Mouse (Mus musculus): ENCODE data around the gene Ccdc182. TPM values are rescaled to one million over a fixed set of nuclear protein-coding genes. Genes with fewer than 3 reads are reported as not detected.
A peak's percentile ranks its signal among the peaks of the same experiment; 100 is the strongest.

Ccdc182 gene
- total RNA-seq, 1 experiment from 2014 or later, result not detected

GRCm38 (mm10) chr11:88309059-88309700 lies 15.3 kb downstream of the Ccdc182 start:
- ATAC-seq (replicated peaks in 1 of 2; ENCODE audit: insufficient read depth in 1 of 2, low FRiP score in 2 of 2, low TSS enrichment in 1 of 2, low read depth in 1 of 2, poor library complexity in 2 of 2, severe bottlenecking in 2 of 2), result no peak

- no peak for ATAC-seq (replicated peaks in 1 of 2; ENCODE audit: insufficient read depth in 1 of 2, low FRiP score in 2 of 2, low TSS enrichment in 1 of 2, low read depth in 1 of 2, poor library complexity in 2 of 2, severe bottlenecking in 2 of 2)
These were observed 16.9 kb downstream of the Ccdc182 start for GRCm38 (mm10) chr11:88310773-88311172.

GRCm38 (mm10) chr11:88311606-88312005 lies 17.7 kb downstream of the Ccdc182 start:
- no peak for ATAC-seq (replicated peaks in 1 of 2; ENCODE audit: insufficient read depth in 1 of 2, low FRiP score in 2 of 2, low TSS enrichment in 1 of 2, low read depth in 1 of 2, poor library complexity in 2 of 2, severe bottlenecking in 2 of 2)

- ATAC-seq (replicated peaks in 1 of 2; ENCODE audit: insufficient read depth in 1 of 2, low FRiP score in 2 of 2, low TSS enrichment in 1 of 2, low read depth in 1 of 2, poor library complexity in 2 of 2, severe bottlenecking in 2 of 2), result 0 out of 4 replicates have a peak, but pooled peaks of 1 of the 2 experiments have one; percentile 31
These were observed 19.7 kb downstream of the Ccdc182 start for GRCm38 (mm10) chr11:88313512-88313911.

GRCm38 (mm10) chr11:88314471-88314870 lies 20.6 kb downstream of the Ccdc182 start:
- no peak for ATAC-seq (replicated peaks in 1 of 2; ENCODE audit: insufficient read depth in 1 of 2, low FRiP score in 2 of 2, low TSS enrichment in 1 of 2, low read depth in 1 of 2, poor library complexity in 2 of 2, severe bottlenecking in 2 of 2)

GRCm38 (mm10) chr11:88315393-88315792 lies 21.5 kb downstream of the Ccdc182 start:
- ATAC-seq (replicated peaks in 1 of 2; ENCODE audit: insufficient read depth in 1 of 2, low FRiP score in 2 of 2, low TSS enrichment in 1 of 2, low read depth in 1 of 2, poor library complexity in 2 of 2, severe bottlenecking in 2 of 2), result no peak

- ATAC-seq (replicated peaks in 1 of 2; ENCODE audit: insufficient read depth in 1 of 2, low FRiP score in 2 of 2, low TSS enrichment in 1 of 2, low read depth in 1 of 2, poor library complexity in 2 of 2, severe bottlenecking in 2 of 2), result no peak
These were observed 25.0 kb downstream of the Ccdc182 start for GRCm38 (mm10) chr11:88318850-88319249.

GRCm38 (mm10) chr11:88327016-88327415 lies 33.2 kb downstream of the Ccdc182 start:
- no peak for ATAC-seq (replicated peaks in 1 of 2; ENCODE audit: insufficient read depth in 1 of 2, low FRiP score in 2 of 2, low TSS enrichment in 1 of 2, low read depth in 1 of 2, poor library complexity in 2 of 2, severe bottlenecking in 2 of 2)

- no peak for ATAC-seq (replicated peaks in 1 of 2; ENCODE audit: insufficient read depth in 1 of 2, low FRiP score in 2 of 2, low TSS enrichment in 1 of 2, low read depth in 1 of 2, poor library complexity in 2 of 2, severe bottlenecking in 2 of 2)
These were observed 35.1 kb downstream of the Ccdc182 start for GRCm38 (mm10) chr11:88328813-88329595.

GRCm38 (mm10) chr11:88330799-88331198 lies 36.9 kb downstream of the Ccdc182 start:
- ATAC-seq (replicated peaks in 1 of 2; ENCODE audit: insufficient read depth in 1 of 2, low FRiP score in 2 of 2, low TSS enrichment in 1 of 2, low read depth in 1 of 2, poor library complexity in 2 of 2, severe bottlenecking in 2 of 2), result no peak

- ATAC-seq (replicated peaks in 1 of 2; ENCODE audit: insufficient read depth in 1 of 2, low FRiP score in 2 of 2, low TSS enrichment in 1 of 2, low read depth in 1 of 2, poor library complexity in 2 of 2, severe bottlenecking in 2 of 2), result no peak
These were observed 37.9 kb downstream of the Ccdc182 start for GRCm38 (mm10) chr11:88331722-88332121.

GRCm38 (mm10) chr11:88332309-88332934 lies 38.6 kb downstream of the Ccdc182 start:
- ATAC-seq (replicated peaks in 1 of 2; ENCODE audit: insufficient read depth in 1 of 2, low FRiP score in 2 of 2, low TSS enrichment in 1 of 2, low read depth in 1 of 2, poor library complexity in 2 of 2, severe bottlenecking in 2 of 2), result no peak

- ATAC-seq (replicated peaks in 1 of 2; ENCODE audit: insufficient read depth in 1 of 2, low FRiP score in 2 of 2, low TSS enrichment in 1 of 2, low read depth in 1 of 2, poor library complexity in 2 of 2, severe bottlenecking in 2 of 2), result no peak
These were observed 41.0 kb downstream of the Ccdc182 start for GRCm38 (mm10) chr11:88334893-88335292.

GRCm38 (mm10) chr11:88337926-88338325 lies 44.1 kb downstream of the Ccdc182 start:
- no peak for ATAC-seq (replicated peaks in 1 of 2; ENCODE audit: insufficient read depth in 1 of 2, low FRiP score in 2 of 2, low TSS enrichment in 1 of 2, low read depth in 1 of 2, poor library complexity in 2 of 2, severe bottlenecking in 2 of 2)

Other genes with a start within 250 kb of the Ccdc182 start
- 411 and 444 TPM in 2 replicates for gene Srsf1, start 246.7 kb upstream of the Ccdc182 start, total RNA-seq (2017)
- gene Vezf1, start 225.8 kb upstream of the Ccdc182 start, total RNA-seq (2017), result 56.8 and 61.4 TPM in 2 replicates
- 7.4 and 9.5 TPM in 2 replicates for gene Cuedc1, start 196.0 kb upstream of the Ccdc182 start, total RNA-seq (2017)
- 65.5 and 71.2 TPM in 2 replicates for gene Mrps23, start 89.7 kb upstream of the Ccdc182 start, total RNA-seq (2017)

All from hematopoietic stem cell, adult 5-6 weeks (primary cell).